Mouse (Mus musculus): Measurements from ENCODE around the gene Gm5168. TPM values are rescaled to one million over a fixed set of nuclear protein-coding genes. Genes with fewer than 3 reads are reported as not detected.
"Not testable (repeated sequence)": the region's sequence is repeated elsewhere in the genome, so short reads cannot be mapped to it uniquely, and the experiment has no call there.

The Gm5168 gene
- not detected for total RNA-seq (2022)

DNA sequence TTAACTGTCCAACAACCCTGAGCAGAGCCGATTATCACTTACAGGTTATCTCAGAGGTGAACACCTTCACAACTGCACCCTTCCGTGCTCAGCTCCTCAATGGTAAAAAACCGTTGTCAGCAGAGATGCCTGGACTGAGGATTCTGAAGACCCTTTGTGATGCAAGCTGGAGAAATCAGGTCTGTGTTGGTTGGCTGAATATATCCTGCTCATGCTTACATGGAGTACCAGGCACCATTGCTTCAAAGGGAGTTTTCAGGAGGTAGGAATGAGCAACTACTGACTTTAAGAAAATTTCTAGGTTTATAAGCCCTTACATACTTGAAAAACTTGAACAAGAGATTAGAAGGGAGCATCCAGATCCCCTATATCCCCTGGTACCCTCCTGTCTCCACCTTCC is at the start of gene Gm5168:
Gm5168 (minus strand) TSS at position 101 of the 400 bp plus-strand sequence.
- DNase-seq (ENCODE audit: low spot score in 2 of 2): not testable (repeated sequence)

Other genes with a start within 250 kb of the Gm5168 start
- not detected for gene Gm2012, start 180.3 kb upstream of the Gm5168 start, total RNA-seq (2022)